Mouse (Mus musculus): Measurements from ENCODE around the gene Nat8l.
"Not testable (repeated sequence)": the region's sequence is repeated elsewhere in the genome, so short reads cannot be mapped to it uniquely, and the experiment has no call there.

The Nat8l gene

GRCm38 (mm10) chr5:33995843-33996693, at the start of gene Nat8l:
Nat8l (plus strand) TSS chr5:33995984.
- no peak for DNase-seq (ENCODE audit: low read depth)

DNA sequence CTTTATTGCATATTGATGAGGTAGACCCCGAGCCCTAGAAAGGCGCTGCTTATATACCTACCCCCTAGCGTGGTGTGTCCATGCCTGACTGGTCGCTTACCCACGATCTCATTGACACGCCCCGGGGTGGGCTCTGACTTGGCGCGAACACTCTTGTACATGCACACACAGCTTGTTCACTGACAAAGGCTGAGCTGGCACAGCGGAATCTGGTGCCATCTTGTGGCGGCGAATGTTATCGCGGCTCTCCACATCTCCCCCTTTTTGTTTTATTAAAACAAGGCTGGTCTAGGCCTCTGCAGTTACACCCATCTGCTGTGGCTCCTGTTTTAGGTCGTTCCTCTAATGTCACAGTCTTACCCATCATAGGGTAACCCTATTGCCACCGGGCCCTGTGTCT, 48.7 kb upstream of the Nat8l start:
- not testable (repeated sequence) for DNase-seq (ENCODE audit: low read depth)

DNA sequence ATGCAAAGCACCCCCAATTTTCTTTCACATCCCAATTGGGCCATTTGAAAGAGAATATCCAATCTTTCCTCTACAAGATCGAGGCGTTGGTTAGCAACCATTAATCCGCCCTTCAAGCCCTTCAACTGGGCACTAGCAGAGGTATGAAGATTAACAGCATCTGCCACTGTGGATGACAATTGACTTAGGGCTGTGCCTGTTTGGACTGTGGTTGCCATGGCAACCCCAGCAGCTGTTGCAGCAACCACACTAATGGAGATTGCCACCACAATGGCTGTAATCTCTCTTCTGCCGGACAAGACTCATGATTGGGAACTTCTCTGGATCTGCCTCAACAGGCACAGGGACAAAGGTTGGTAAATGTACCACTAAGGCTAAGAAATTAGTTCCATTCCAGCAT, 47.5 kb upstream of the Nat8l start:
- no peak for DNase-seq (ENCODE audit: low read depth)

GRCm38 (mm10) chr5:33953471-33954185, 42.2 kb upstream of the Nat8l start:
- DNase-seq (ENCODE audit: low read depth), result no peak

DNA sequence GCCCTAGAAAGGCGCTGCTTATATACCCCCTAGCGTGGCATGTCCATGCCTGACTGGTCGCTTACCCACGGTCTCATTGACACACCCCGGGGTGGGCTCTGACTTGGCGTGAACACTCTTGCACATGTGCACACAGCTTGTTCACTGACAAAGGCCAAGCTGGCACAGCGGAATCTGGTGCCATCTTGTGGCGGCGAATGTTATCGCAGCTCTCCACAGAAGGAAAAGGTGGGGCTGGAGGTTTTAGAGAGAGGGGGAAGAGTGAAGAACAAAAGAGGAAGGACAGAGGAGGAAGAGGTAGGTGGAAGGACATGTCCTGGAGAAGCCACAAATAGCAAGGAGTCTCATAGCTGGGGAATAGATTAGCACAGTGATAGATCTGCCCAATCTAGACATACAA, 41.4 kb upstream of the Nat8l start:
- peak; percentile 73 for DNase-seq (ENCODE audit: low read depth)

- DNase-seq (ENCODE audit: low read depth), result no peak
Observed at GRCm38 (mm10) chr5:33955868-33956267, 39.9 kb upstream of the Nat8l start.

- DNase-seq (ENCODE audit: low read depth), result no peak
Observed at GRCm38 (mm10) chr5:33959382-33959781, 36.4 kb upstream of the Nat8l start.

- DNase-seq (ENCODE audit: low read depth), result no peak
Observed at GRCm38 (mm10) chr5:33974736-33975135, 21.0 kb upstream of the Nat8l start.

DNA sequence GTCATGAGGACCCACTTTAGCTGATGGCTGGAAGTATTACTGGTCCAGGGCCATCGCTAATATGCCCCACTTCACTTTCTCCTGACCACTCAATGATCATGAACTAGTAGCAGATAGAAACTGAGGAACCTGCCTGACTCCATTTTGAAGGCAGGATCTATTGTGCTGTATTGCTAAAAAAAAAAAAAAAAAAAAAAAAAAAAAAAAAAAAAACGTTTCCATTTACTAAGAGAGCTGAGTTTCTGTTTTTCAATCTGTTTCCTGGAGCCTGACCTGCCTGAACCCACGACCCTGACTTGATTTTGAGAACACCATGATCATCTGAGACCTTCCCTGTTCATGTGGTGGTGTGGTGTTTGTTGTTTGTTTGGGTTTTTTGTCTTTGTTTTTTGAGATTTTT, 19.5 kb upstream of the Nat8l start:
- no peak for DNase-seq (ENCODE audit: low read depth)

GRCm38 (mm10) chr5:33982731-33983259, 13.0 kb upstream of the Nat8l start:
- no peak for DNase-seq (ENCODE audit: low read depth)

- peak; percentile 6 for DNase-seq (ENCODE audit: low read depth)
Observed at GRCm38 (mm10) chr5:33983309-33984121, 12.3 kb upstream of the Nat8l start, which contains the start of gene Gm1673. Gm1673 (plus strand) TSS chr5:33983433.

DNA sequence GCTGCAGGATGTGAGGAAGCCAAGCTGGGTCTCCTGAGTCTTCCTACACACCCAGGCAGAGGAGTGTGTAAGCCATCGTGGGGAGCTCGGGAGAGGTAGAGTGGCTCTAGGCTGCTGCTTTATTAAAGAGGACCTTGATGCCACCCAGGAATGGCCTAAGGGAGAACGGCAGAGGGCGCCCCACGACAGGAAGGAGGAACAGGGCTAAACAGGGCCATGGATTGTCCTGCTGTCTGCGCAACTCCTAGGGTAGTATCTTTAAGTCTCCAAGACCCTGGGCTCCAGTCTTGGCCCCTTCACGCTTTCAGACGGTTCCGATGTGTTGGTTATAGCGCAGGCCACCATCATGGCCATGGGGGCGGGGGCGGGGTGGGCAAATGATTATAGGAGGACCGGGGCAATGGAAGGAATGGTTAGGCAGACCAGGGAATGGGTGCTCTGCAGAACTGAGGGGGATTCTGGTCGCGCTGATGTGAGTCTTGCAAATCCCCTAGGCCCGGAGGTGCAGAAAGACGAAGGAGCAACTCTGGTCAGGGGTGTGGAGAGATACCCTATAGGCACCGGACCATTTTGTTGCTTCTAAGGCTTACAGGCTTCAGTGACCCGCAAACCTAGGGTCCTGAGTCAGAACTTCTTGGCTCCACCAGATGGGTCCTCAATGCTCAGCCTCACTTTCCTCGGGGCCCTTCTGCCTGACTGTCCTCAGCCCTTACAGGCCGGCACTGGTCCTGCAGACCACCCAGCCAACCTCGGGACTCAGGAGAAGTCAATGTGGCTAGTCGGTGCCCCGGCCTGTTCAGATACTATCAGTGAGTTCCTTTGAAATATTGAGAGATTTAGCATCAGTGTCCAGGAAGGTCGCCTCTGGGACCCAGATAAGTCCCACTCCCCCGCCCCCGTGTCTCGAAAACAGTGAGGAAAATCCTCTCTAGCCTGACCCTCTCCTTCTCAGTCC, 836 bp upstream of the Nat8l start:
- no peak for DNase-seq (ENCODE audit: low read depth)

GRCm38 (mm10) chr5:33996694-33997045, 886 bp downstream of the Nat8l start:
- no peak for DNase-seq (ENCODE audit: low read depth)

DNA sequence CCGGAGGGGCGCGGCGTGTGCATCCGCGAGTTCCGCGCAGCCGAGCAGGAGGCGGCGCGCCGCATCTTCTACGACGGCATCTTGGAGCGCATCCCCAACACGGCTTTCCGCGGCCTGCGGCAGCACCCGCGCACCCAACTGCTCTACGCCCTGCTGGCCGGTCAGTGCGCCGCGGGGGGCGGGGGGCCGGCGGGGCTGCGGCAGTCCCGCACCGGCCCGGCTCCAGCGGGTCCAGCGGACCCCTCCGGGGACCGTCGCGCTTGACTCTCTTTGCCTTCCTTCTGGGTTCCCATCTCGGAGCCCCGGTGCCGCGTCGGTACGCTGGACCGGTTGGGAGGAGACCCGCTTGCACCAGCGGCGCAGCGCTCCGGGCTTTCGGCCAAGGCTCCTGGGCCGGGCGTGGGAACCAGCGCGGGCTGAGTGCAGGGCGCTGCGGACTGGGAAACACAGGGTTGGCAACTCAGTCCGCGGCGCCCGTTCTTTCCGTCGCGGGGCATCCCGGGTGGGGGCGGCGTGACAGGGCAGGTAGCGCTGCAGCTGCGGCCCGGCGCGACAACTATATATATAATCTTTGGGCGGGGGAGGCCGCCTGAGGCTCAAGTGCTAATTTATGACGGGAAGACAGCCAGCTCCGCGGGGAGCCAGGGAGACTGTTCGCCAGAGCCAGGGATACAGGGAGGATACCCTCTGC, 1.4 kb downstream of the Nat8l start:
- DNase-seq (ENCODE audit: low read depth), result no peak

GRCm38 (mm10) chr5:33997829-33998504, 2.2 kb downstream of the Nat8l start:
- DNase-seq (ENCODE audit: low read depth), result no peak

DNA sequence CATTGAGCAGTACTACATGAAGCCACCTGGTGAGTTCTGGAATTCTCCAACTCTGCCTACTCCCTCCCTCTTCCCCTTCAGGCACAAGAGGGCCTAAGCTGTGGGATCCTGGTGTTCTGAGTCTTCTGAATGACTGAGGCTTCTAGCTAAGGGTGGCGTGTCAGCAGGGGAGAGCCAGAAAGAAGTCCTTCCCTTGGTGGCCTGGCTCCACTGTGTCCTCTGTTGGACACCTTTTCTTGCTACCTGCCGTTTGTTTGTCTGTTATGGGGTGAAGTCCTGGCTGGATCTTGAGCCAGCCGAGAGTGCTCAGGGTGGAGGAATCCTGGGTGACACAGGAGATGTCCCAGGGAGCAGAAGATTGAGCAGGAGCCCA, 2.7 kb downstream of the Nat8l start:
- DNase-seq (ENCODE audit: low read depth), result no peak

- no peak for DNase-seq (ENCODE audit: low read depth)
Observed at GRCm38 (mm10) chr5:33999466-34000090, 3.8 kb downstream of the Nat8l start.

DNA sequence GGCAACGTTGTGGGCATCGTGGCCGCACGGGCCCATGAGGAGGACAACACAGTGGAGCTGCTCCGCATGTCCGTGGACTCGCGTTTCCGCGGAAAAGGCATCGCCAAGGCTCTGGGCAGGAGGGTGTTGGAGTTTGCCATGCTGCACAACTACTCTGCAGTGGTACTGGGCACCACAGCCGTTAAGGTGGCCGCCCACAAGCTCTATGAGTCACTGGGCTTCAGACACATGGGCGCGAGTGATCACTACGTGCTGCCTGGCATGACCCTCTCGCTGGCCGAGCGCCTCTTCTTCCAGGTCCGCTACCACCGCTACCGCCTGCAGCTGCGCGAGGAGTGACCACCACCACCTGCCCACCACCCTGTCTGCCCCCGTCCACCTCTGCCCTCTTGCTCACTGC, 5.0 kb downstream of the Nat8l start:
- no peak for DNase-seq (ENCODE audit: low read depth)

GRCm38 (mm10) chr5:34001401-34001800, 5.6 kb downstream of the Nat8l start:
- no peak for DNase-seq (ENCODE audit: low read depth)

GRCm38 (mm10) chr5:34002636-34003035, 6.9 kb downstream of the Nat8l start:
- no peak for DNase-seq (ENCODE audit: low read depth)
